Mouse (Mus musculus) kidney, embryonic 15.5 days (tissue): ENCODE data around the gene Gm49776. TPM values are rescaled to one million over a fixed set of nuclear protein-coding genes. Genes with fewer than 3 reads are reported as not detected.

Experiments used
- ATAC-seq: fragments of 200-750 bp; cut with Nextera tagmentation; replicated peaks from 2 replicates; pipeline ENCODE4 v1.8.0; 2017; ENCODE audit warnings: moderate TSS enrichment; ENCODE audit not compliant: low FRiP score
- H3K27ac ChIP-seq: fragments of 300-500 bp; sonication (generic); 2 replicates; pipeline ENCODE4 v1.5.1; 2015; ENCODE audit warnings: mild to moderate bottlenecking, inconsistent platforms
- H3K27me3 ChIP-seq: fragments of 300-500 bp; sonication (generic); 2 replicates; pipeline ENCODE4 v1.6.1; 2015; ENCODE audit warnings: inconsistent platforms
- H3K36me3 ChIP-seq: fragments of 300-500 bp; sonication (generic); 2 replicates; pipeline ENCODE4 v1.6.1; 2015; ENCODE audit warnings: inconsistent platforms
- H3K4me1 ChIP-seq: fragments of 300-500 bp; sonication (generic); 2 replicates; pipeline ENCODE4 v1.6.1; 2015; ENCODE audit warnings: inconsistent platforms
- H3K4me2 ChIP-seq: fragments of 300-500 bp; sonication (generic); 2 replicates; pipeline ENCODE4 v1.6.1; 2015; ENCODE audit warnings: moderate library complexity, mild to moderate bottlenecking, inconsistent platforms
- H3K4me3 ChIP-seq: fragments of 300-500 bp; sonication (generic); replicated peaks from 2 replicates; pipeline ENCODE4 v1.5.1; 2015; ENCODE audit warnings: mild to moderate bottlenecking, inconsistent platforms
- H3K9ac ChIP-seq: fragments of 300-500 bp; sonication (generic); 2 replicates; pipeline ENCODE4 v1.6.1; 2015; ENCODE audit warnings: mild to moderate bottlenecking, inconsistent platforms
- H3K9me3 ChIP-seq: fragments of 300-500 bp; sonication (generic); replicated peaks from 2 replicates; pipeline ENCODE4 v1.6.1; 2016; ENCODE audit warnings: inconsistent platforms
- WGBS: fragments of 180-500 bp; shearing (Covaris S2); methylation state at CpG from one replicate; pipeline ENCODE4 v1.1.7; 2015; ENCODE audit warnings: mixed read lengths; 5-methylcytosine and 5-hydroxymethylcytosine counted together
- polyA plus RNA-seq: library from polyadenylated mRNA; unstranded; fragments of >200 nt; fragmentation: Nextera tagmentation; extraction: Ambion mirVana; gene quantifications from 2 replicates; pipeline ENCODE4 v1.2.1, GENCODE M21; 2015

Gene Gm49776
- polyA plus RNA-seq, 1 experiment from 2014 or later, result 4.3 TPM

DNA sequence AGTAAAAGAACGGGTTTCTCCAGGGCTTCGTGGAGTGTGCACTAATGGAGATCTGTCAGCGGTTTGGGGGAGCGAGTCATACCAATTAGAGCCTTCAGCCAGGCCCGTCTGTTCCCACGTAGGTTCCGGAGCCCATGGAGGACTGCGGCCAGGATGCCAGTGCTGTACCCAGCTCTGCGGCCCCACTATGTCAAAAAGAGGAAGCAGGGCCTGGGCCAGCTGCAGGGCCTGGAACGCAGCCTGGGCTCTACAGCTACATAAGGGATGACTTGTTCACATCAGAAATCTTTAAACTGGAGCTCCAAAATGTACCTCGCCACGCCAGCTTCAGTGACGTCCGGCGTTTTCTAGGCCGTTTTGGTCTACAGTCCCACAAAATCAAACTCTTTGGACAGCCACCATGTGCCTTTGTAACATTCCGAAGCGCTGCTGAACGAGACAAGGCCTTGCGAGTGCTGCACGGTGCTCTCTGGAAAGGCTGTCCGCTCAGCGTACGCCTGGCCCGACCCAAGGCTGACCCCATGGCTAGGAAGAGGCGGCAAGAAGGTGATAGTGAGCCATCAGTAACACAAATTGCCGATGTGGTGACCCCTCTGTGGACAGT is 8.7 kb downstream of the Gm49776 start:
- Histone ChIP-seq H3K9ac (peak overlapping the region; percentile 89), H3K27me3 (no peaks in the 10 kb centered on the region), H3K36me3 (peaks cover 65% of the 10 kb centered on the region), H3K9me3 (no peaks in the 10 kb centered on the region), H3K27ac (peak overlapping the region; percentile 95), H3K4me2 (peak overlapping the region; percentile 75), H3K4me3 (peak overlapping the region; percentile 90), H3K4me1 (peaks cover 42% of the 10 kb centered on the region)
- peak; percentile 5 for ATAC-seq
- WGBS, result 4% methylated on average over 27 of the region's 27 CpGs

DNA sequence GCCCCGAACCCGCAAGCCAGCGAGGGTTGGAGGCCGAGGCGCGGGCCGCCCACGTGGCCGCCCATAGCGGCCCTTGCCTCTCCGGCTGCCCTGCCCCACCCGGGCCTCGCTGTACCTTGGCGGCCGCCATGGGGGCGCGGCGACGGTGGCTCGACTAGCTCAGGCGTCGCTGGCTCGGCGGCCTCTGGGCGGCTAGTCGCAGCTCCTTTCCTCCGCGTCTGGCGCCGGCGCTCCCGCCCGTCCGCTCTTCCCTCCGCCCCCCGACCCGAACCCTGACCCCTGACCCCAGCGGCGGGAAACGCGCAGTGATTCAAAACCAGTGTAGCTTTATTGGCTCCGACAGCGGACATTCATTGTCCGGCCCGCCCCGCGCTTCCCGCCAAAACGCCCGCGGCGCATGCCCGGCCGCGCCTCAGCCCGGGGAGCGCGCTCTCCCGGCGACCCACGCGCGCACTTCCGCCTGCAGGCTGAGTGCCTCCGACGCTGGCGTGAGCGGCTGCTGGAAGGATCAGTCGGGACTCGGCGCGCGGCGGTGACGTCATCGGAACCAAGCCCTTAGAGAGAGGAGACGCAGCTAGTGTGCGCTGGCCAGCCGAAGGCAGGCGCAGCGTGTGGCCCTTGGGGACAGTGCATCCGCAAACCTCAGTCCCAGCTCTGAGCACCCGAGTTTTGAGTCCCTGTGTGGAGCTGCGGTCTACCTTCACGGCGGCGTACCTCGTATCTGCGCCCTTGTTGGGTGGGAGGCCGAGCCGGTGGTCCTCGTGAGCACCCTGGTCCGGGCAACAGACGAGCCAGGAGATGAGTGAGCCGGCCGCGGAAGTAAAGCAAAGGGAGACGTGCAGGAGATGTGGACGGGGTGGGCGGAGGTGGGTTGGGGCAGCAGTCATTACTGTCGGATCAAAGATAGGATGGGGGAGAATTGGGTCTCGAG is 9.4 kb downstream of the Gm49776 start, which contains the start of the genes Trmt2a and Ranbp1:
Trmt2a (plus strand) TSS at position 247 of the 931 bp plus-strand sequence.
Ranbp1 (minus strand) TSS at position 300 of the 931 bp plus-strand sequence.
- Histone ChIP-seq H3K4me3 (peak within 1 kb of the TSS; percentile 90), H3K36me3 (peaks cover 65% of the 10 kb centered on the region), H3K4me1 (peaks cover 42% of the 10 kb centered on the region), H3K27ac (peak within 1 kb of the TSS; percentile 95), H3K4me2 (peak within 1 kb of the TSS; percentile 75), H3K9me3 (no peaks in the 10 kb centered on the region), H3K9ac (peak within 1 kb of the TSS; percentile 93), H3K27me3 (no peaks in the 10 kb centered on the region)
- WGBS, result under 1% methylated on average over 100 of the region's 102 CpGs
- peak; percentile 96 for ATAC-seq

DNA sequence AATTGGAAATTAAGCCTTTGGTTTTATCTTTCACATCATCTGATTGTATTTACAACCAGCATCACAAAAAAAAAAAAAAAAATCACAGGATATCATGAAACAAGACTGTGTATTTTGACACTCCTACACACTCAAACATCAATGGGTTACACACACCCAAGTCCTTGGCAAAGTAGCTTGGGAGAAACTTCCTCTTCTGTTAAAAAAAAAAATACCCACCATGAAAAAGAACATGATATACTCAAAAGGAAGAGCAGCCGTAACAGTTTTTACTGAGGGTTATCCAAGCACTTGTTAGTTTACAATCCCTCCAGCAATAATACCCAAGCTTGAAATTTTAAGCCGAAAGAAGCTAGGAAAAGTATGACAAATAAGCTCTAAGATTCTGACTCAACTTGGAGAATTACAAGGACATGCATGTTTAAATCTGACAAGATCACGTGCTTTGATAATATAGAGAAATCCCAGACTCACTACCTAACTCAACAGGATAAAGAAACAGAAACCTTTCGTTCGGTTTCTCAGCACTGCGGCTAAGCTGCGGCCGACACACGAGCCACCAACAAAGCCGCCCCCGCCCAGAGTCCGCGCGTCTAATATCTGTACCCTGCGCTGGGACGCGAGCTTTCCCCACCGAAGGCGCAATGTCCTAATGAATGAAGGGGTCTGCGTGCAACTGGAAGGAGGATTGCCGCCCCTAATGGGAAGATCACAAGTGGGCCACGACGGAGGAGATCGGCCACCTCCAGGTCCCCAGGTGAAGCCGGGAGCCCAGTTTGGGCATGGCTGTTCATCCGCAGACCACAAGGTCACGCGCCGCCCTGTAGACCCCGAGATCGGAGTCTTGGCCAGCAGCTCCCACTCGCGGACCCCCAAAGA is 10.4 kb downstream of the Gm49776 start:
- ATAC-seq, result peak; percentile 2; the same call in 1 of the 2 replicates
- H3K9me3 ChIP-seq, result no peaks in the 10 kb centered on the region
- H3K4me1 ChIP-seq, result peaks cover 42% of the 10 kb centered on the region
- no peaks in the 10 kb centered on the region for H3K27me3 ChIP-seq
- peak overlapping the region; percentile 93 for H3K9ac ChIP-seq
- H3K27ac ChIP-seq, result peak overlapping the region; percentile 95
- peaks cover 65% of the 10 kb centered on the region for H3K36me3 ChIP-seq
- H3K4me3 ChIP-seq, result peak overlapping the region; percentile 90
- WGBS, result under 1% methylated on average over 33 of the region's 33 CpGs
- peak overlapping the region; percentile 75 for H3K4me2 ChIP-seq

DNA sequence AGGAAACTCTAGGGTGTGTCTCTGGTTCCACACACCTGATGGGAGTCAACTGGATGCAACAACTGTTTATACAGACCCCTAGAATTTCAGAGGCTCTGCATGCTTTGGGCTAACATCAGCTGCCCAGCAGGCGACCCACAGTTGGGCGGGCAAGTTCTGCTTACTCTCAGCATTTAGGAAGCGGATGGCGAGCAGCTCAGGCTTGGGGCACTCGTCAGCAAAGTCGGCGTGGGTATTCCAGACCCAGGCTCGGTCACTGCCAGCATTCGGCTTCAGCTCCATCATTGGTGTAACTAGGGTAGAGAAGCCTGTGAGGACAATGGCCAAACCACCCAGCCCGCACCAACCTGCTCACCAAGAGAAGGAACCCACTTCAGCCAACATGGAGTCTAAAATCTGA is 16.5 kb downstream of the Gm49776 start:
- no peak for ATAC-seq

DNA sequence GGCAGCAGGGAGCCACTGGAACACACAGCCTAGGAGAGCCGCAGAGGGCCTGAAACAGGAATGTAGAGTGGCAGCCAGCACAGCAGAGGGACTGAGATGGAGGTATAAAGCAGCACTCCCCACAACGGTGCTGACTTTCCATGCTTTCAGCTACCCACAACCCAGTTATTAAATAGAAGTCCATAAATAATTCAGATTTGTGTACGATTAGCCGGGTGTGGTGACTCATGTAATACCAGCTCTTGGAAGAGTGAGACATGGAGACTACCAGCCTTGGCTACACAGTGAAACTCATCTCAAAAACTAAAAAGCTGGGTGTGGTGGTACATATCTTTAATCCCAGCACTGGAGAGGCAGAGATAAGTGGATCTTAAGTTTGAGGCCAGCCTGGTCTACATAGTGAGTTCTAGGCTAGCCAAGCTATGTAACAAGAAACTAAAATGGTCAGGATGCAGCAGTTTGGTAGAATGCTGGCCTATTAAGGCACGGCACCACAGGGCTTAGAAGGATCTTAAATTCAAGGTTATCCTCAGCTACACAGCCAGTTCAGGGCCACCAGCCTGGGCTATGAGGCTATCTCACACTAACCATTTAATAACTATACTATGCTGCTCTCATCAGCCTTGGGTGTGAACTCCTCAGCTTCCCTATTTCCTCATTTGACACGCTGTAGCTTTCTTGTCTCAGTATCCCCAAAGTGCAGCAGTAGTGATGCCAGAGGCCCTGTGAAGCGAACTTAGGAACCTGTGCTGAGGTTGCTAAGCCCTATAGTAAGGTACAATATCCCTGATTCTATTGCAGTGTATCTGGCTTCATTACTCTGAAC is 21.2 kb downstream of the Gm49776 start:
- peak overlapping the region; percentile 70; the same call in 1 of the 2 replicates for H3K9ac ChIP-seq
- H3K4me2 ChIP-seq, result 0 out of 2 replicates have a peak overlapping the region, but pooled peaks have one; percentile 81
- peaks cover 42% of the 10 kb centered on the region for H3K36me3 ChIP-seq
- WGBS, result 72% methylated on average over 7 of the region's 7 CpGs
- no peaks in the 10 kb centered on the region for H3K9me3 ChIP-seq
- no peak for ATAC-seq
- no peaks in the 10 kb centered on the region for H3K27me3 ChIP-seq
- peak overlapping the region; percentile 93; the same call in 1 of the 2 replicates for H3K27ac ChIP-seq
- H3K4me1 ChIP-seq, result peaks cover 26% of the 10 kb centered on the region
- H3K4me3 ChIP-seq, result no peak overlapping the region

More for the DNA sequence above, 16.5 kb downstream of the Gm49776 start:
- no peaks in the 10 kb centered on the region for H3K9me3 ChIP-seq
- no peaks in the 10 kb centered on the region for H3K27me3 ChIP-seq
- H3K4me3 ChIP-seq, result no peak overlapping the region
- peaks cover 88% of the 10 kb centered on the region for H3K36me3 ChIP-seq
- H3K4me2 ChIP-seq, result no peak overlapping the region
- H3K27ac ChIP-seq, result no peak overlapping the region
- H3K4me1 ChIP-seq, result peaks cover 9% of the 10 kb centered on the region
- no peak overlapping the region for H3K9ac ChIP-seq
- 94% methylated on average over 10 of the region's 10 CpGs for WGBS

DNA sequence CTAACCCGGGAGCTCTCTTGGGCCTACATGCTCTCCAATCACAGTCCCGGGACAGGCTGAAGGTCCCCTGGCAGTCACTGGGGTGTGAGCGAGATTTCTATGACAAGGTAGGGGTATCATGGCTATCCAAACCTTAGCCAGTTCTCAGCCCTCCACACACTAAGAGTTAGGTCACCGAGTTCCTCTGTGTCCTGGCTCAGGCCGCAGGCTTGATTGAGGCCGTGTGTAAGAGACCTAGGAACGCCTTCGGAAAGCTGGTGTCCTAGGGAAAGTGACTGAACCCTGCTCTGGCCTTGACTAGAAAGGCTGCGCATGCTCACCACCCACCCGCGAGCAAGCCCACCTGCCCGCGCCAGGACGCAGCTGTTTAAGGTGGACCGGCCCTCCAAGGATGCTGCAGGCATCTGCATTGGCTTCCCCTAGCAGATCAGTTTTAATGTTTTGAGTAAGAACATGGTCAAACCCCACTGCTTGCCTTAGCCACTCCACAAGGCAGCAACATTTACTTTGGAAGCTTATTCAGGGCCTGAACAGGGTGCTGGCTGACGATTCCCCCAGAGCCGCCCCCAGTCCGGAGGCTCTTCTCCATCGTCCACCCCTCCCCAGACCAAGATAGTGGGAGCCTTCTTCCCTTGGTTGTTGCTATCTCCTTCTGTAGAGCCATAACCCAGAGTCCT is 22.6 kb downstream of the Gm49776 start:
- Histone ChIP-seq H3K36me3 (peaks cover 28% of the 10 kb centered on the region), H3K4me2 (peak overlapping the region; percentile 81), H3K4me1 (peaks cover 27% of the 10 kb centered on the region), H3K4me3 (peak overlapping the region; percentile 79), H3K9ac (peak overlapping the region; percentile 70), H3K27me3 (no peaks in the 10 kb centered on the region), H3K9me3 (no peaks in the 10 kb centered on the region), H3K27ac (peak overlapping the region; percentile 93)
- peak; percentile 78 for ATAC-seq
- 3% methylated on average over 19 of the region's 19 CpGs for WGBS

DNA sequence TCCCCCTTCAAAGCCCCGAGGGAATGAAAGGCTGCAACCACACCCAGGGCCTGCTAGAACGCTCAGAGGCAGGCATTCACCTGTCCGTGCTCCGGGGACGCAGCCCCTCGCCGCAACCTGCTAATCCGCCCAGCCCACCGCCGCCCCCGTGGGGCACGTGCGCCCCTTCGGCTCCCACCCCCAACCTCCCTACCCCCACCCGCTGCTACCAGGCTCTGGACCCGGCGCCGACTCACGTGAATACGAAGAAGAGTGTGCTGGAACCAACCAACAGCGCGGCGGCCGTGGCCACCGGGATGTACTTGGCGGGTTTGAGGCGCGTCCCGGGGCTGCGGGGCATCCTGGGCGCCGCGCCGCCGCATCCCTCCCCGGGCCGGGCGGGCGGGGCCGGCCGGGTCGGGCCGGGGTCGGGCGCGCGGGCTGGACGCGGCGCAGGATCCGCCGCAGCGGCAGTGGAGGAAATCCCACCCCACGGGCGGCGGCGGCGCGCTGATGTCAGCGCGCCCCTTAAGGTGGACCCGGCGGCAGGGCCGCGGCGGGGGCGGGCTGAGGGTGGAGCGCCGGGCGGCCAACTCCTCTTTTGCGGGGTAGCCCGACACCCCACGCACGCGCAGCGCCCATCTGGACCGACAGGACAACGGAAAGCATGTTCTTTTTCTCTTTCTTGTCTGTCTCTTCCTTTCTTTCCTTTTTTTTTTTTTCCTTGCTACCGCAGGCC is 23.3 kb downstream of the Gm49776 start, which contains the start of gene Zdhhc8:
Zdhhc8 (minus strand) TSS at position 466 of the 718 bp plus-strand sequence.
- H3K36me3 ChIP-seq, result peaks cover 21% of the 10 kb centered on the region
- H3K9ac ChIP-seq, result peak within 1 kb of the TSS; percentile 70
- H3K4me1 ChIP-seq, result peaks cover 34% of the 10 kb centered on the region
- peak within 1 kb of the TSS; percentile 93 for H3K27ac ChIP-seq
- H3K4me3 ChIP-seq, result peak within 1 kb of the TSS; percentile 79
- no peaks in the 10 kb centered on the region for H3K27me3 ChIP-seq
- ATAC-seq, result peak; percentile 70
- H3K4me2 ChIP-seq, result peak within 1 kb of the TSS; percentile 81
- WGBS, result under 1% methylated on average over 66 of the region's 79 CpGs
- no peaks in the 10 kb centered on the region for H3K9me3 ChIP-seq

DNA sequence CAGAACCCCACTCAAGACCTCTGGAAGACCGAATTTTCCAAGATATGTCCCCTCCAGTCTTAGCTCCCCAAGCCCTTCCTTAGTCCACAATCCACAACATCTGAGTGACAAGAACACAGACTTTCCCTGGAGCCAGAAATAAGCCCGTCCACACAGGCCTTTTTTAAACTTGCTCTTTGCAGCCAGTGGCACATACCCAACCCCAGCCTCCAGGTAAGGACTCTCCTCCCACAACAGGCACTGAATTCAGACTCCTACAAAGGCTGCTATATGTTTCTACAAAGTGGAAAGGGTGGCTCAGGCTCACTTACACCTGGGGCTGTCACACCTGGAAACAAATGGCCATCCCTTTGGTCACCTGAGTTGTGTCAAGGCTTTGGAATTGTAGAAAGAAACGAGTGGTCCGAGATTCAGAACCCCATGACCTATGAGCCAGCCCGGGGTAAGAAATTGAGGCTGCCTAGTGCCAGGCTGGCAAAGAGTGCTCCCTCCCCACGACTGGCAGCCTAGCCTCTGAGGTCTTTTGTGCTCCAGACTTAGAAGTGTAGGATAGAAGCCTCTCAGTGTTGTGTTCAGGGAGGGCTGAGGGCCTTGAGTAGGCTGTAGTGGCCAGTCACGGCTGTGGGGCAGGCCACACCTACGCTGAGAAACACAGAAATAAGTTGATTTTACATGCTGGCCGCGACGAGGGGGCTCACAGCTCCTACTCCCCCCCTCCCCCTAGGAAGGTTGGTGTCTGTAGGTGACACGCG is 24.0 kb downstream of the Gm49776 start:
- ATAC-seq, result peak; percentile 20; the same call in 1 of the 2 replicates
- WGBS, result 21% methylated on average over 11 of the region's 13 CpGs
- H3K27me3 ChIP-seq, result no peaks in the 10 kb centered on the region

DNA sequence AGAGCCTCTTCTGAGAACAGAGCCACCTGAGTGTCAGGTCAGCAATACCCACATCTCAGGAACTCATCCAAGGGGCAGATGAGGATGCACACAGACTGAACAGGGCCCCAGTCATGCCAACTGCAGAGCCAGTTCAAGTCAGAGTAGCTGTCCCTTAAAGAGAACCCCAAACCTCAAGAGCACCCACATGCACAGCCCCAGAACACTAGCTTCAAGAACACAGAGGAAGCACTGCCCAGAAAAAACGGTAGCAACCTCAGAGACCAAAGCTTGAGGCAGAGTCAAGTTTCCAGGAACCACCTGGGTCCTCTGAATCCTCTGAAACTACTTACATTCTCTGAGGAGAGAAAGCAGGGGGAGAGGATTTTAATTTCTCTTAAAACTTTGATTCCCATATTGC is 24.7 kb downstream of the Gm49776 start:
- no peak for ATAC-seq
- H3K36me3 ChIP-seq, result peaks cover 9% of the 10 kb centered on the region
- peak overlapping the region; percentile 79 for H3K4me3 ChIP-seq
- peaks cover 40% of the 10 kb centered on the region for H3K4me1 ChIP-seq
- H3K27ac ChIP-seq, result no peak overlapping the region
- no peaks in the 10 kb centered on the region for H3K27me3 ChIP-seq
- no peaks in the 10 kb centered on the region for H3K9me3 ChIP-seq
- 48% methylated on average over 1 of the region's 1 CpGs for WGBS
- peak overlapping the region; percentile 81 for H3K4me2 ChIP-seq
- peak overlapping the region; percentile 70; the same call in 1 of the 2 replicates for H3K9ac ChIP-seq

More for the DNA sequence above, 24.0 kb downstream of the Gm49776 start:
- H3K9ac ChIP-seq, result peak overlapping the region; percentile 70
- peak overlapping the region; percentile 93 for H3K27ac ChIP-seq
- H3K36me3 ChIP-seq, result peaks cover 15% of the 10 kb centered on the region
- peak overlapping the region; percentile 81 for H3K4me2 ChIP-seq
- peak overlapping the region; percentile 79 for H3K4me3 ChIP-seq
- H3K9me3 ChIP-seq, result no peaks in the 10 kb centered on the region
- peaks cover 40% of the 10 kb centered on the region for H3K4me1 ChIP-seq
